Comparison of ENCODE assay signal across 15 mouse cellular contexts in the genomic region with DNA sequence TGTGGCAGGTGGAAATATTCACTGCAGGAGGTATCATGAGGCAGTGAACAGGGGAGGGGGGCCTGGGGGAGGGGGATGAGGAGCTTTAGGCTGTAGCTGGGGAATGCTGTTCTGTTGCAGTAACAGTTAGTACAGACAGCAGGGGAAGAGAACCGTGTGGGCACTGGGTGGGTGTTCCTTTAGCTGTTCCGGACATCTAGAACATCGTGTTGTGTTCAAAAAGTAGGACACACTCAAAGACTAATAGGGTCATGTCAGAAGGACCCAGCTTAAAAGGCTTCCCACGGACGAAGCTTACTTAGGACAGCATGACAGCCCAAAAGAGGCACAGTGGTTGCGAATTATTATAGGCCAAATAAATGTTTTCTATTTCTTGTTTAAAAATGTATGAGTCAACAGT.
"Had no signal": no experiment of that assay in that cellular context is flagged by ENCODE, and none has a peak within 500 bp of the region (broad histone marks: within the 10 kb centered on the region; RNA-seq: fewer than 3 reads in every experiment).

No protein-coding gene starts in this region.

- DNase-seq: forebrain, postnatal 0 days; gastrocnemius, postnatal 14 days; gastrocnemius, postnatal 36 days; heart, adult 18-20 months; heart, postnatal 14 days; heart, postnatal 36 days; kidney, adult 11 months; kidney, adult 2 months; kidney, adult 9 months; kidney, postnatal 14 days; kidney, postnatal 36 days; left cerebral cortex, postnatal 4 days had no signal

- ATAC-seq: forebrain, postnatal 0 days; hindbrain, postnatal 0 days; intestine, embryonic 16.5 days; liver, embryonic 12.5 days had no signal
